Mouse (Mus musculus) brain, embryonic 18.5 days (tissue): ENCODE data around the gene Lat2.
"Not testable (repeated sequence)": the region's sequence is repeated elsewhere in the genome, so short reads cannot be mapped to it uniquely, and the experiment has no call there.

ENCODE experiments used
- DNase-seq: peaks from one replicate; pipeline ENCODE4 v3.0.0-alpha.2; 2012; ENCODE audit warnings: low read depth, low spot score

The Lat2 gene

GRCm38 (mm10) chr5:134614802-134615201 lies at the start of gene Lat2:
Gene Lat2, minus strand, starts transcription at chr5:134615025.
- DNase-seq, result no peak

GRCm38 (mm10) chr5:134656708-134657107 lies 41.9 kb upstream of the Lat2 start:
- no peak for DNase-seq

GRCm38 (mm10) chr5:134652015-134652414 lies 37.2 kb upstream of the Lat2 start:
- no peak for DNase-seq

GRCm38 (mm10) chr5:134650926-134651325 lies 36.1 kb upstream of the Lat2 start:
- no peak for DNase-seq

DNA sequence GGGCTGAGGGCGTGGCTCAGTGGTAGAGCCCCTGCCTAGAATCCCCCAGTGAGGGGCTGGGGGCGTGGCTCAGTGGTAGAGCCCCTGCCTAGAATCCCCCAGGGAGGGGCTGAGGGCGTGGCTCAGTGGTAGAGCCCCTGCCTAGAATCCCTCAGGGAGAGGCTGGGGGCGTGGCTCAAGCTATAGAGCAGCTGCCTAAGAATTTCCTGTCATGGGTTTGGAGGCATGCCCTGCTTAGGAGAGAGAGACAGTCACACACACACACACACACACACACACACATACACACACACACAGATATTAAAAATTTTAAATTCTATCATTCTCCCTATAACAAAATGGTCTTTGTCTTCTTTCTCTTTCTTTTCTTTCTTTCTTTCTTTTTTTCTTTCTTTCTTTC lies 34.2 kb upstream of the Lat2 start:
- not testable (repeated sequence) for DNase-seq

- no peak for DNase-seq
Observed at GRCm38 (mm10) chr5:134647394-134647793, 32.6 kb upstream of the Lat2 start.

DNA sequence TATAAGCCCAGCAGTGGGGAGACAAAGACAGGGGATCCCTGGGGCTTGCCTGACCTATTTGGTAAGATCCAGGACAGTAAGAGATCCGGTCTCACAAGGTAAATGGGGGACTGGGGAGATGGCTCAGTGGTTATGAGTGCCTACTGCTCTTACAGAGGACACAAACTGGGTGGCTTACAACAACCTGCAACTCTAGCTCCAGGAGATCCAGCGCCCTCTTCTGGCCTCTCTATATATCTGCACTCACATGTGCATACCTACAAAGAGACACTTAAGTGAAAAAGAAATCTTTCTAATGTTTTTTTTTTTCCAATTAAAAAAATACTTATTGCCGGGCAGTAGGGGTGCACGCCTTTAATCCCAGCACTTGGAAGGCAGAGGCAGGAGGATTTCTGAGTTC lies 31.6 kb upstream of the Lat2 start:
- DNase-seq, result no peak

DNA sequence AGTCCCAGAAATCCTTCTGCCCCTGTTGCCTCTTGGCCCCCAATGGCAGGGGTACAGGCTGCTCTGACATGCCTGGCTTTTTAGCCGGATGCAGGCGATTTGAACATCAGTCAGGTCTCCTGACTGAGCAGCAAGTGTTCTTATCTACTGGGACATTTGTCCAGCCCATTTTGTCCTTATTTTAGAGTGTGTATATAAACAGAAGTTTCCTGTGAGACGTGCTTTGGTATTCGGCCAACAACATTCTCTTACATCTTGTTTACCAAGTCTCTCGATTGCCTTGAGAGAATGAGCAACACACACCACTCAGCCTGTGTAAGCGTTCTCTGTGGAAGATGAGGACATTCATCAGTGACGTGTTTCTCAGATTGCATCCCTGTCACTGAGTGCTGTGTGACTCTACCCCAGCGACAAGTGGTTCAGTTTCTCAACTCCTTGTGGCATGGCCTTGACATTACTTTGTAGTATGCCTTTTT lies 29.9 kb upstream of the Lat2 start:
- no peak for DNase-seq

DNA sequence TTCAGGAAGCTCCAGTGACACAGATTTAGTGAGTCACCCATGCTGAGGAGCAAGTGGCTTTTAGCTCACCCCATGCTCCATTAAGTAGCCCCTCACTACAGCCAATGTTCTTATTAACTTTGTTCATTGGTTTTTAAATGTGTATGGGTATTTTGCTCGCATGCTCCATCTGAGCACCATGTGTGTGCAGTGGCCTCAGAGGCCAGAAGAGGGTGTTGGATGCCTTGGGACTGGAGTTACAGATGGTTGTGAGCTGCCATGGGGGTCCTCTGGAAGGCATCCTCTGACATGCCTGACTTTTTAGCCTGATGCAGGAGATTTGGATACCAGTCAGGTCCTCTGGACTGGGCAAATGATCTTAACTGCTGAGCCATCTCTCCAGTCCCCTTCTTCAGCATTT lies 29.3 kb upstream of the Lat2 start:
- DNase-seq, result no peak

GRCm38 (mm10) chr5:134640371-134640770 lies 25.5 kb upstream of the Lat2 start:
- no peak for DNase-seq

DNA sequence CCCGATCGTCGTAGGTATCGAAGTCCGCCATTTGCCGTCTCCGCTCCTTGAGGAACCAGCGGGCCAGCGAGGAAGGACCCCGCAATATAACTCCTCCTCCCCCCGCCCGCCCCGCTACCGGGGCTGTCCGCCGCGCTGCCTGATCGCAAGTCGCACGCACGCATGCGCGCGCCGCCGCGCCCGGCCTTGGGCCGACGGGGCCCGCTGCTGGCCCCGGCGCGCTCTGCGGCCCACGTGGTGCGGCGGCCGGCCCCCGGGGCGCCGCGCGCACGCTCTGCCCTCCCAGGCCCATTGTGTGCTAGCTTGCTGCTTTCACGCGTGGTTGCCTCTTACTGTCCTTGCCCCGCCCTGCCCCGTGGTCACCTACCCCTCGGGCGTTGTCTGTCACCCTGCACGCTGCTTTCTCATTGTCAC lies 24.5 kb upstream of the Lat2 start, which contains the start of gene Eif4h:
Gene Eif4h (minus strand): TSS at position 222 of the 414 bp plus-strand sequence.
- peak; percentile 90 for DNase-seq

DNA sequence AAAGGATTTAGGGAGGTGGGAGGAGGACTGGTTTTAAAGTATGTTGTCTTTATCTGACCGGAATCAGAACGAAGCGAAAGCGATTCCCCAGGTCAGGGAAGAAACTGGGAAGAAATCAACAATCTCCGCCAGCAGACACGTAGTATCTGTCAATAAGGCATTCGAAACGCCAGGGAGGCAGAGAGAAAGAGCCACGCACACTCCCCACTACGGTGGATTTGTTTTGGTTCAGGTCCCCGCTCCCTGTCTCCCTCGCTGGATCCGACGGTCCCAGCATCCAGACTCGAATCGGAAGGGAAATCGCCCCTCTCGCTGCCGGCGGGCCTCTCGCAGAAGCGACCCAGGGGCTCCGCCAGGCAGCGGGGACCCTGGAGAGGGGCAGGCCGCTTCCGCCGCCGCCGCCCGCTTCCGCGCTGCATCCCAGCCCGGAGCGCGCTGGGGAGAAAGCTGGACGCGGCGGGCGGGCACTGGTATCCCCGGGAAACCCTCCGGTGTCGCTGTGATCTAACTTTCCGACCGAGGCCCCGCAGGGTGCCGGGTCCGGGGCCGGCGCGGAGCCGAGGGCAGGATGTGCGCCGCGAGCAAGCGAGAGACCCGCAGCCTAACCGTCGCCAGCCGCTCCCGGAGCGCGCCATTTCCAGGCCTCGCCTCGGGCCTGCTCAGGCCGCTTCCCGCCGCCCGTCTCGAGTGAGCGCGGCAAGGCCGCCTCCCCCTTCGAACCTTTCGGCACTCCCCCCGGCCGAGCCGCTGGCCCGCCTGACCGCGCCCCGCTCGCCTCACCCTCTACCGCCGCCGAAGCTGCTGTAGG lies 23.8 kb upstream of the Lat2 start:
- DNase-seq, result no peak

DNA sequence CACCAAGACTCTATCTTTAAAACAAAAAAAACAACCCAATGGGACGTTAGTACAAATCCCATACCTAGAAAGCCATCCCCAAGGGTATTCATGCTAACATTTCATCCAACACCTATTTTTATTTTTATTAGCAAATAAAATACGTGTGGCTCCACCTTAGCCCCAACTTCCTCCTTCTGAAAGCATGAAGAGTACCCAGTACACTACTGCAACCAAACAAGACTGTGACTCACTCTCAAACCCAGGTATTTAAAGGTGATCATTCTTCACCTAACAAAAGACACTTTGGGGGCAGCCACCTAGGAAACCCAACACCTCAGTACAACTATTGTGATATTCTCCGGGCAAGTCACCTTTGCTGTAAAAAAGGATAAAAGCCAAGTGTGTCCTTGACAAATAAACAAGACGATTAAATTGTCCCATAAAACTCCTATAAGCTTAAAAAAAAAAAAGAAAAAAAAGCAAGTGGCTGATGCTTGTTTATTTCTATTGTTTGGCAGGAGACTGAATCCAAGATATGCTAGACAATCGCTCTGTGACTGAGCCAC lies 23.1 kb upstream of the Lat2 start:
- DNase-seq, result no peak

- DNase-seq, result no peak
Observed at GRCm38 (mm10) chr5:134632841-134633240, 18.0 kb upstream of the Lat2 start.

- DNase-seq, result no peak
Observed at GRCm38 (mm10) chr5:134630835-134631234, 16.0 kb upstream of the Lat2 start.

DNA sequence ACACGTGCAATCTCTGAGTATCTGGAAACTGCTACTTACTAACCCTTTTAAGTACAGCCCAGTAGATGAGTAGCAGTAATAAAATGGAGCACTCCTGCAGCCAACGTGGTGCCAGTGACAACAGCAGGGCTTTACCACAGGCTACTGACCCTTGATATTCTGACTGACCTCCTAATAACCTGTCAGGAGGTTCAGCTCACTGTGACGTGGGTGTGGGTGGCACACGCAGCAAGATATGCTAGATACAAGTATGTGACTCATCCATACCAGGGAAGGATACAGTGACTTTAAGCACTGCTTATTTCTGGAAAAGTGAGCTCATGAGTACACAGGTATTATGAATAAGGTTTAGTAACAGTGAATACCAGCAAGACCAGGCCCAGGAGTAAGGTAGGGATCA lies 14.7 kb upstream of the Lat2 start:
- no peak for DNase-seq

DNA sequence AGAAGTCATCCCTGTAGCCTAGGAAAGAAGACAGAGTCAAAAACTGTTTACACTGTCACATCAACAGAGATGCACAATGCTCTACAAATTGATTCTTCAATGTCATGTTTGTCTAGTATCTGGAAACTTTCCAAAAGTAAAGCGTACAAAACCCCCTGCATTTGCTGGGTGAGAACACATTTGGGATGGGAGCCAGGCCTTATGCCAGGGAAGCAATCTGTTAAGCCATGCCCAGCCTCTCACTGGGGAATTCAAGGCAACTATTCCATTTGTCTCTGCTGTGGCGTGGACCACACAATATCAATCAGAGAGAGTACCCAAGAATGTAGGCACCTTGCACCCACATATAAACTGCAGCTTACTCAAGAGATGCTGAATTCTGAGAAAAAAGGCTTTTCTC lies 7.2 kb upstream of the Lat2 start:
- peak; percentile 52 for DNase-seq

DNA sequence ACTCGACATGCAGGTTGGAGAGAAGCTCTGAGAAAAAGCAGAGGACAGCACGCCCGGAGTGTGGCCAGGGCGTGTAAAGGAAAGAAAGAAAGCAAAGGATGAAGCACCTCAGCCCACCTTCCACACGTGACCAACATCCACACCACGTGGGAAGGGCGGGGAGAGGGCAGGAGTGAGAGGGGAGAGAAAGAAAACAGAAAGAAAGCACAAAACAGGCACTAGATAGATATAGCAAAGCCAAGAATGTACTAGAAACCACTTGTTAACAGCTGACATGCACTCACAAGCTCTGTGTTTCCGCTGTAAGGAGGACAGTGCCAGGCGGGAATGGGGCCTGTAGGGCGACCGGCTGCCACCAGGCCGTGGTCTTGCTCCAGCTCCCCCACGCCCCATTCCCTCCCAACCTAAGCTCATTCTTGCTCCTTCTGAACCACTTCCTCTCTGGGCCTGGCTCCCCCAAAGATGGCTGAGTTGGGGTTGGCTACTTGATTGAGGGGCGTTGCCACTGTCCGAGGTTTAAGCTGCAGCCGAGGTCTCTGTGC lies 6.3 kb upstream of the Lat2 start:
- DNase-seq, result no peak

GRCm38 (mm10) chr5:134620457-134620856 lies 5.6 kb upstream of the Lat2 start:
- no peak for DNase-seq

- no peak for DNase-seq
Observed at GRCm38 (mm10) chr5:134617071-134617470, 2.2 kb upstream of the Lat2 start.

GRCm38 (mm10) chr5:134615780-134616179 lies 955 bp upstream of the Lat2 start:
- no peak for DNase-seq

GRCm38 (mm10) chr5:134615380-134615779 lies 555 bp upstream of the Lat2 start:
- no peak for DNase-seq

DNA sequence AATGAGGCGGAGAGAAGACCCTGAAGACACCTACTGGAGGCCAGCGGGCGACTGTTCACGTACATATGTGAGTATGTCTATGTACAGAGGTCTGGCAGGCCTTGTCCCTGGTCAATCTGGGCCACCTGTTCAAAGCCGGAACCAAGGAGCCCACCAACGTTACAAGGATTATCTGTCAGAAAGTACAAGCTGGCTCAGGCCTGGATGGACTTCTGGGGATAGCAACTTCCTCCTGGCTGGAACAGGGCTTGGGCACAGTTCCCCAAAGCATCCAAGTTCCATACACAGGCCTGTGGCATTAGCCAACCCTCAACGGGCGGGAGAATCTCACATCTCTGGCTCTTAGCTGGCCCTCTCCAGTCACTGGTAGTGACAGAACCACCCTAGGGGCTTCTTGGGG lies 529 bp downstream of the Lat2 start:
- no peak for DNase-seq
